Mouse (Mus musculus): ENCODE results near the gene Cabp4. TPM values are rescaled to one million over a fixed set of nuclear protein-coding genes. Genes with fewer than 3 reads are reported as not detected.

Gene Cabp4
- polyA plus RNA-seq, 2 experiments = 0.15 TPM; not detected in 1

DNA sequence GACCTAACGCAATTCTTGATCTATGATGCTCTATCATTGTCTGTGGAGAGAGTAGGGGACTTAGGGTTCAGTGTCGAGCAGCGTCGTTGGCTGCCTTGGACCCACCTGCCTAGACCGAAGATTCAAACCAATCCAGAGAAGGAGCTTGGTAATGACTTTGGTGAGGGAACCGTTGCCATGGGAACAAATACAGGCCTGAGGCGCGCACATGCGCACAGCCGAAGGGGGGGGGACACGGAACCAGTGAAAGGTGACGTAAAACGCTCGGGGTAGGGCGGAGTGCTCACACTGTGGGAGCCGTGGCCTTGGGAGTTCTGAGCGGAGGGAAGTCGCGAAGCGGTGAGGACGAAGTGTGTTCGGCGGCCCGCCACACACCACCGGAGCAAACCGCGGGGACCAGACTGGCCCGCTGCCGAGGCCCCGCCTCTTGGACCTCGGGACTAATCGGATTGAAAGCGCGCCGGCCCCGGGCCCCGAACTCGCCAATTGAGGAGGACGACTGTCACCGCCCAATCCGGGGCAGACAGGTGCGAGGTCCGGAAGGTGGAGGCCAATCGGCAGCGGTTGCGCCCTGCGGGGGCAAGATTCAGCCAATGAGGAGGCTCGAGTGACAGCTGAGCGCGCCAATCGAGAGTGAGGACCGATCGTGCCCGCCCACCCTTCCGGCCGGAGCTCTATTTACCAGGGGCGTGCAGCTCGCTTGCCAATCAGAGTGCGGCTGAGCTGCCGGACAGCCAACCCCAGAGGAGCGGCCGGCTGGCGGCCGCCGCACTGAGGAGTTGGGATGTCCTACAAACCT is 47.0 kb downstream of the Cabp4 start, which contains the start of gene Cdk2ap2:
Gene Cdk2ap2 (plus strand): TSS at position 541 of the 799 bp plus-strand sequence.
- Histone ChIP-seq H3K4me3 (ENCODE audit: insufficient read depth in 1 of 2, low read depth in 2 of 2, low read length in 2 of 2) (peak within 1 kb of the TSS; percentile 67 to 79), H3K9ac (replicated peaks) (peak within 1 kb of the TSS; percentile 84), H3K4me1 (replicated peaks; ENCODE audit: control insufficient read depth in 2 of 2, insufficient read depth in 2 of 2, low read length in 1 of 2) (peaks cover 27 to 29% of the 10 kb centered on the region in 2 experiments), H3K36me3 (replicated peaks; ENCODE audit: control insufficient read depth, insufficient read depth, low read depth) (no peaks in the 10 kb centered on the region), H3K27ac (peak within 1 kb of the TSS; percentile 98), H3K27me3 (ENCODE audit: control insufficient read depth, insufficient read depth, low read length) (peaks cover 20% of the 10 kb centered on the region), H3K9me3 (ENCODE audit: control insufficient read depth, low read length) (no peaks in the 10 kb centered on the region), H3K4me2 (ENCODE audit: low read depth) (peak within 1 kb of the TSS; percentile 98)
- DNase-seq (ENCODE audit: low read depth in 3 of 3, low spot score in 3 of 3) (peak; percentile 98), ATAC-seq (ENCODE audit: insufficient read depth) (peak; percentile 91)
- under 1% methylated on average over 65 of the region's 65 CpGs for WGBS (ENCODE audit: insufficient replicate concordance)
- TF ChIP-seq CTCF (IDR thresholded peaks at IDR 0.05; ENCODE audit: low read depth) = no peak
- peak; percentile 61; the same call in 1 of the 2 replicates for TF ChIP-seq EP300 (IDR thresholded peaks at IDR 0.05; ENCODE audit: low read depth)

GRCm38 (mm10) chr19:4095802-4096201 is 48.0 kb downstream of the Cabp4 start:
- TF ChIP-seq EP300 (IDR thresholded peaks at IDR 0.05; ENCODE audit: low read depth) (no peak), CTCF (IDR thresholded peaks at IDR 0.05; ENCODE audit: low read depth) (no peak)

DNA sequence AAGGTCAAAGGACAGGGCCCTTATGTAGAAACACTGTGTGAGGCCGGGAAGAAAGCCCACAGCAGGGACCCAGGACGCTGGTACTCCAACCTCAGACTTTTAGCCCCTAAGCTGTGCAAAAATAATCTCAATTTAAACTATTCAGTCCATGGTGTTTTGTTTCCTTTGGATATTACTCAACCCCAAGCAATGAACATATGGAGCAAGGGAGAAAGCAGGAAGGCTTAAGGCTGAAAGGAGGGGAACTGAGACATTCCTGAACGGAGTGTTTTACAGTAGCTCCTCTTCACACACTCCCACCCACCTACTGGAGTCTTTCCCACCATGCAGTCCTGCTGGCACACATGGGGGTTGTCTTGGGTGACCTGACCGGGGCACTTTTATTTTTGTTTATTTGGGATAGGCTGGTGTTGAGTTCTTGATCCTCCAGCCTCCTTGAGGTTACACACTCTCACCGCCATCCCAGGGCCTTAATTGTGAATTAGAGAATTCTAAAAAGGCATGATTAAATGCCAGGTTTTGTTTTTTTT is 49.0 kb downstream of the Cabp4 start:
- Histone ChIP-seq H3K36me3 (replicated peaks; ENCODE audit: control insufficient read depth, insufficient read depth, low read depth) (no peaks in the 10 kb centered on the region), H3K27ac (no peak overlapping the region), H3K4me2 (ENCODE audit: low read depth) (no peak overlapping the region), H3K9ac (replicated peaks) (no peak overlapping the region), H3K4me3 (ENCODE audit: insufficient read depth in 1 of 2, low read depth in 2 of 2, low read length in 2 of 2) (no peak overlapping the region), H3K27me3 (ENCODE audit: control insufficient read depth, insufficient read depth, low read length) (no peaks in the 10 kb centered on the region; the same call in 1 of the 2 replicates), H3K4me1 (replicated peaks; ENCODE audit: control insufficient read depth in 2 of 2, insufficient read depth in 2 of 2, low read length in 1 of 2) (peaks cover 24 to 26% of the 10 kb centered on the region in 2 experiments), H3K9me3 (ENCODE audit: control insufficient read depth, low read length) (no peaks in the 10 kb centered on the region)
- no peak for ATAC-seq (ENCODE audit: insufficient read depth)
- no peak for DNase-seq (ENCODE audit: low read depth in 3 of 3, low spot score in 3 of 3)
- TF ChIP-seq EP300 (IDR thresholded peaks at IDR 0.05; ENCODE audit: low read depth) = no peak
- no peak for TF ChIP-seq CTCF (IDR thresholded peaks at IDR 0.05; ENCODE audit: low read depth)
- WGBS (ENCODE audit: insufficient replicate concordance) = 74% methylated on average over 5 of the region's 5 CpGs

More at GRCm38 (mm10) chr19:4095802-4096201, 48.0 kb downstream of the Cabp4 start:
- Histone ChIP-seq H3K27ac (no peak overlapping the region), H3K9me3 (ENCODE audit: control insufficient read depth, low read length) (no peaks in the 10 kb centered on the region), H3K27me3 (ENCODE audit: control insufficient read depth, insufficient read depth, low read length) (peaks cover 9% of the 10 kb centered on the region), H3K4me1 (replicated peaks; ENCODE audit: control insufficient read depth in 2 of 2, insufficient read depth in 2 of 2, low read length in 1 of 2) (peaks cover 27 to 29% of the 10 kb centered on the region in 2 experiments), H3K9ac (replicated peaks) (no peak overlapping the region), H3K4me3 (ENCODE audit: insufficient read depth in 1 of 2, low read depth in 2 of 2, low read length in 2 of 2) (no peak overlapping the region; a peak in 1 of 4 replicates), H3K4me2 (ENCODE audit: low read depth) (peak overlapping the region; percentile 82), H3K36me3 (replicated peaks; ENCODE audit: control insufficient read depth, insufficient read depth, low read depth) (no peaks in the 10 kb centered on the region)
- WGBS (ENCODE audit: insufficient replicate concordance) = 65% methylated on average over 3 of the region's 3 CpGs
- ATAC-seq (ENCODE audit: insufficient read depth) (no peak), DNase-seq (ENCODE audit: low read depth in 3 of 3, low spot score in 3 of 3) (no peak)

- ATAC-seq (ENCODE audit: insufficient read depth) (no peak), DNase-seq (ENCODE audit: low read depth in 3 of 3, low spot score in 3 of 3) (no peak)
- Histone ChIP-seq H3K4me3 (ENCODE audit: insufficient read depth in 1 of 2, low read depth in 2 of 2, low read length in 2 of 2) (no peak overlapping the region), H3K9ac (replicated peaks) (no peak overlapping the region), H3K27me3 (ENCODE audit: control insufficient read depth, insufficient read depth, low read length) (no peaks in the 10 kb centered on the region), H3K4me2 (ENCODE audit: low read depth) (no peak overlapping the region), H3K9me3 (ENCODE audit: control insufficient read depth, low read length) (no peaks in the 10 kb centered on the region), H3K27ac (no peak overlapping the region), H3K36me3 (replicated peaks; ENCODE audit: control insufficient read depth, insufficient read depth, low read depth) (no peaks in the 10 kb centered on the region), H3K4me1 (replicated peaks; ENCODE audit: control insufficient read depth in 2 of 2, insufficient read depth in 2 of 2, low read length in 1 of 2) (peaks cover 21 to 22% of the 10 kb centered on the region in 2 experiments)
- 77% methylated on average over 3 of the region's 3 CpGs for WGBS (ENCODE audit: insufficient replicate concordance)
- no peak for TF ChIP-seq EP300 (IDR thresholded peaks at IDR 0.05; ENCODE audit: low read depth)
- no peak for TF ChIP-seq CTCF (IDR thresholded peaks at IDR 0.05; ENCODE audit: low read depth)
These were observed 49.5 kb downstream of the Cabp4 start for GRCm38 (mm10) chr19:4094348-4094747.

GRCm38 (mm10) chr19:4093772-4094171 is 50.1 kb downstream of the Cabp4 start:
- Histone ChIP-seq H3K4me3 (ENCODE audit: insufficient read depth in 1 of 2, low read depth in 2 of 2, low read length in 2 of 2) (no peak overlapping the region), H3K9me3 (ENCODE audit: control insufficient read depth, low read length) (no peaks in the 10 kb centered on the region), H3K4me2 (ENCODE audit: low read depth) (no peak overlapping the region), H3K4me1 (replicated peaks; ENCODE audit: control insufficient read depth in 2 of 2, insufficient read depth in 2 of 2, low read length in 1 of 2) (peaks cover 18 to 19% of the 10 kb centered on the region in 2 experiments), H3K9ac (replicated peaks) (no peak overlapping the region), H3K27me3 (ENCODE audit: control insufficient read depth, insufficient read depth, low read length) (no peaks in the 10 kb centered on the region), H3K36me3 (replicated peaks; ENCODE audit: control insufficient read depth, insufficient read depth, low read depth) (no peaks in the 10 kb centered on the region), H3K27ac (no peak overlapping the region)
- ATAC-seq (ENCODE audit: insufficient read depth) (no peak), DNase-seq (ENCODE audit: low read depth in 3 of 3, low spot score in 3 of 3) (no peak)
- no peak for TF ChIP-seq EP300 (IDR thresholded peaks at IDR 0.05; ENCODE audit: low read depth)
- WGBS (ENCODE audit: insufficient replicate concordance) = 66% methylated on average over 7 of the region's 7 CpGs
